Mouse (Mus musculus): Measurements from ENCODE around the gene Galnt16. TPM values are rescaled to one million over a fixed set of nuclear protein-coding genes. Genes with fewer than 3 reads are reported as not detected.

Gene Galnt16
- total and polyA plus RNA-seq, 3 experiments = 0.08 TPM; not detected in 2

DNA sequence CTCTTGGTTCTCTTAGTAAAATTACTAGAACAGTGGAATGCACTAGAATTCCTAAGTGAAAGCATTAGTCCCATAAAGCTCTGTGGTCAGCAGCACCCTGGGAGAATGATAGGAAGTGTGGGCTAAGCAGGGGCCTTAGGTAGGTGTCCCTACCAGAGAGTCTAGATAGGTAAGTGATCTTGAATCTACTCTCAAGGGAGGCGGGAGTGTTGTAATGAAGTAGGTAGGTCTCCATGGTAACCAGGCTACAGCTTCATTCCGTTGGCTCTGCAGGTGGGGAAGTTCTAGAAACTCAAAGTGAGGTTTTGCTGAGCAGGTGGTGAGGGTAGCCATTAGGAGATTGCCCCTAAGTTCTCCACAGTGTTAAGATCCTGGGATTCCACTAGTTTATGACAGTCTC, 47.7 kb downstream of the Galnt16 start:
- Histone ChIP-seq H3K27me3 (ENCODE audit: control insufficient read depth in 1 of 2, insufficient read depth in 2 of 2, low read length in 2 of 2) (peaks cover 15 to 22% of the 10 kb centered on the region in 2 experiments), H3K4me3 (ENCODE audit: control insufficient read depth in 1 of 2, insufficient read depth in 1 of 2, low read depth in 2 of 2, low read length in 2 of 2) (no peak overlapping the region), H3K9me3 (replicated peaks; ENCODE audit: insufficient read depth, low read length) (no peaks in the 10 kb centered on the region), H3K27ac (ENCODE audit: control insufficient read depth, low read depth, low read length) (no peak overlapping the region), H3K9ac (ENCODE audit: control insufficient read depth, low read depth, low read length, poor library complexity, severe bottlenecking) (no peak overlapping the region), H3K4me1 (ENCODE audit: control insufficient read depth in 1 of 2, insufficient read depth in 2 of 2, low read length in 2 of 2) (no peaks in the 10 kb centered on the region), H3K36me3 (ENCODE audit: control insufficient read depth in 1 of 2, insufficient read depth in 2 of 2, low read length in 2 of 2) (no peaks in the 10 kb centered on the region), H3K79me2 (ENCODE audit: control insufficient read depth, insufficient read depth, low read length, poor library complexity) (no peaks in the 10 kb centered on the region)
- no peak for DNase-seq (ENCODE audit: low read depth, low spot score)
- no peak for TF ChIP-seq SIN3A (IDR thresholded peaks at IDR 0.05; ENCODE audit: low read length)
- TF ChIP-seq UBTF (IDR thresholded peaks at IDR 0.05; ENCODE audit: borderline replicate concordance, insufficient read depth, low read depth, low read length) = no peak

GRCm38 (mm10) chr12:80566502-80566901, 48.4 kb downstream of the Galnt16 start:
- Histone ChIP-seq H3K79me2 (ENCODE audit: control insufficient read depth, insufficient read depth, low read length, poor library complexity) (no peaks in the 10 kb centered on the region), H3K9me3 (replicated peaks; ENCODE audit: insufficient read depth, low read length) (no peaks in the 10 kb centered on the region), H3K36me3 (ENCODE audit: control insufficient read depth in 1 of 2, insufficient read depth in 2 of 2, low read length in 2 of 2) (no peaks in the 10 kb centered on the region), H3K9ac (ENCODE audit: control insufficient read depth, low read depth, low read length, poor library complexity, severe bottlenecking) (no peak overlapping the region), H3K27me3 (ENCODE audit: control insufficient read depth in 1 of 2, insufficient read depth in 2 of 2, low read length in 2 of 2) (peaks cover 15 to 23% of the 10 kb centered on the region in 2 experiments), H3K4me3 (ENCODE audit: control insufficient read depth in 1 of 2, insufficient read depth in 1 of 2, low read depth in 2 of 2, low read length in 2 of 2) (no peak overlapping the region), H3K4me1 (ENCODE audit: control insufficient read depth in 1 of 2, insufficient read depth in 2 of 2, low read length in 2 of 2) (no peaks in the 10 kb centered on the region), H3K27ac (ENCODE audit: control insufficient read depth, low read depth, low read length) (no peak overlapping the region)
- TF ChIP-seq ETS1 (IDR thresholded peaks at IDR 0.05; ENCODE audit: low read depth, low read length) (no peak), UBTF (IDR thresholded peaks at IDR 0.05; ENCODE audit: borderline replicate concordance, insufficient read depth, low read depth, low read length) (no peak), TCF12 (IDR thresholded peaks at IDR 0.05; ENCODE audit: low read depth, low read length) (no peak), E2F4 (IDR thresholded peaks at IDR 0.05; ENCODE audit: borderline replicate concordance, low read depth, low read length) (no peak), TBP (IDR thresholded peaks at IDR 0.05; ENCODE audit: low read depth, low read length) (no peak), ZMIZ1 (IDR thresholded peaks at IDR 0.05; ENCODE audit: low read depth, low read length) (no peak), NRF1 (IDR thresholded peaks at IDR 0.05; ENCODE audit: insufficient read depth, low read depth, low read length, poor library complexity, severe bottlenecking) (no peak), USF2 (IDR thresholded peaks at IDR 0.05; ENCODE audit: borderline replicate concordance in 1 of 2, insufficient read depth in 1 of 2, low read depth in 1 of 2, low read length in 2 of 2) (no peak), CHD2 (IDR thresholded peaks at IDR 0.05; ENCODE audit: low read length) (no peak), NELFE (IDR thresholded peaks at IDR 0.05; ENCODE audit: low read depth, low read length) (no peak), SMC3 (IDR thresholded peaks at IDR 0.05; ENCODE audit: low read depth, low read length) (no peak), MEF2A (IDR thresholded peaks at IDR 0.05; ENCODE audit: extremely low read depth, insufficient replicate concordance, low read depth, low read length, poor library complexity, severe bottlenecking) (no peak), MAFK (IDR thresholded peaks at IDR 0.05; ENCODE audit: borderline replicate concordance, low read depth, low read length) (no peak), USF1 (IDR thresholded peaks at IDR 0.05; ENCODE audit: low read depth, low read length) (no peak), SIN3A (IDR thresholded peaks at IDR 0.05; ENCODE audit: low read length) (no peak), CHD1 (IDR thresholded peaks at IDR 0.05; ENCODE audit: low read depth, low read length) (no peak), MXI1 (IDR thresholded peaks at IDR 0.05; ENCODE audit: low read depth, low read length) (no peak), HCFC1 (IDR thresholded peaks at IDR 0.05; ENCODE audit: low read depth, low read length) (no peak), POLR2AphosphoS2 (IDR thresholded peaks at IDR 0.05; ENCODE audit: low read length) (no peak)
- no peak for DNase-seq (ENCODE audit: low read depth, low spot score)
